Mouse (Mus musculus) spleen, adult 2 months (tissue): ENCODE data around the gene Trak2. TPM values are rescaled to one million over a fixed set of nuclear protein-coding genes. Genes with fewer than 3 reads are reported as not detected.

Source experiments
- polyA plus RNA-seq: library from polyadenylated mRNA; depleted of rRNA; stranded (reverse); fragments of >200 nt; gene quantifications from 2 replicates; pipeline ENCODE4 v1.2.3, GENCODE M21; 2012; rRNA removed

The Trak2 gene
- polyA plus RNA-seq, 1 experiment = 51.6 TPM

Other genes with a start within 250 kb of the Trak2 start
- gene Casp8, start 178.1 kb downstream of the Trak2 start, polyA plus RNA-seq = 5.6 and 6.3 TPM in 2 replicates
- gene Stradb, start 92 bp upstream of the Trak2 start, polyA plus RNA-seq = 8.9 and 10.5 TPM in 2 replicates
- not detected in 2 replicates for gene C2cd6, start 121.5 kb upstream of the Trak2 start, polyA plus RNA-seq
- gene Tmem237, start 147.0 kb upstream of the Trak2 start, polyA plus RNA-seq = 1.2 and 1.4 TPM in 2 replicates
- 0.56 and 0.58 TPM in 2 replicates for gene Mpp4, start 190.0 kb upstream of the Trak2 start, polyA plus RNA-seq